Mouse (Mus musculus) erythroblast, adult 5-6 weeks (primary cell): Measurements from ENCODE around the gene Fyb. TPM values are rescaled to one million over a fixed set of nuclear protein-coding genes. Genes with fewer than 3 reads are reported as not detected.

ENCODE experiments used
- ATAC-seq: replicated peaks from 2 replicates; pipeline ENCODE4 v1.8.0; 2016; ENCODE audit warnings: moderate number of reproducible peaks, mild to moderate bottlenecking, moderate TSS enrichment, inconsistent platforms; ENCODE audit not compliant: poor library complexity, low FRiP score, severe bottlenecking
- total RNA-seq, 2 experiments: library from RNA; stranded (forward) in 1 of 2; stranded (reverse) in 1 of 2; fragments of 150-400 nt in 1 of 2; fragments of 200-764, 138-1000 nt in 1 of 2; gene quantifications; 2 replicates each; pipeline versions ENCODE4 v1.2.3 to v1.2.4; 2015 to 2017; ENCODE audit warnings: low replicate concordance in 2 of 2

Fyb gene
- total RNA-seq, 2 experiments from 2014 or later: 21.2 to 50.1 TPM

- ATAC-seq: no peak
Measured at GRCm38 (mm10) chr15:6590846-6591451, 68.3 kb downstream of the Fyb start.

- ATAC-seq: no peak
Measured at GRCm38 (mm10) chr15:6591527-6591926, 68.9 kb downstream of the Fyb start.

- ATAC-seq: peak; percentile 52; the same call in 1 of the 2 replicates
Measured at GRCm38 (mm10) chr15:6592561-6593253, 70.1 kb downstream of the Fyb start.

GRCm38 (mm10) chr15:6593254-6593623, 70.6 kb downstream of the Fyb start:
- ATAC-seq: no peak

GRCm38 (mm10) chr15:6598626-6599025, 76.0 kb downstream of the Fyb start:
- ATAC-seq: no peak

- ATAC-seq: no peak
Measured at GRCm38 (mm10) chr15:6600314-6600713, 77.7 kb downstream of the Fyb start.

GRCm38 (mm10) chr15:6601330-6601729, 78.7 kb downstream of the Fyb start:
- no peak for ATAC-seq

- ATAC-seq: no peak
Measured at GRCm38 (mm10) chr15:6602003-6602402, 79.3 kb downstream of the Fyb start.

GRCm38 (mm10) chr15:6610703-6611102, 88.0 kb downstream of the Fyb start:
- ATAC-seq: no peak

GRCm38 (mm10) chr15:6612835-6613234, 90.2 kb downstream of the Fyb start:
- ATAC-seq: no peak

GRCm38 (mm10) chr15:6616382-6617149, 93.9 kb downstream of the Fyb start:
- no peak for ATAC-seq

GRCm38 (mm10) chr15:6619558-6620316, 97.1 kb downstream of the Fyb start:
- no peak for ATAC-seq

GRCm38 (mm10) chr15:6622512-6622911, 99.9 kb downstream of the Fyb start:
- ATAC-seq: peak; percentile 68; the same call in 1 of the 2 replicates

- ATAC-seq: no peak
Measured at GRCm38 (mm10) chr15:6623529-6624228, 101.0 kb downstream of the Fyb start.

- no peak for ATAC-seq
Measured at GRCm38 (mm10) chr15:6624365-6625182, 101.9 kb downstream of the Fyb start.

- ATAC-seq: 0 out of 2 replicates have a peak, but pooled peaks have one; percentile 66
Measured at GRCm38 (mm10) chr15:6625607-6626033, 103.0 kb downstream of the Fyb start.

- ATAC-seq: no peak
Measured at GRCm38 (mm10) chr15:6626123-6626522, 103.5 kb downstream of the Fyb start.

- no peak for ATAC-seq
Measured at GRCm38 (mm10) chr15:6628431-6629077, 105.9 kb downstream of the Fyb start.
